Mouse (Mus musculus): Measurements from ENCODE around the gene Dcdc2b.

GRCm38 (mm10) chr4:129577688-129578087 is 36.4 kb downstream of the Dcdc2b start:
- TF ChIP-seq ZNF384 (IDR thresholded peaks at IDR 0.05; ENCODE audit: low read depth, low read length) (no peak), MAFK (IDR thresholded peaks at IDR 0.05; ENCODE audit: insufficient read depth, low read depth, low read length) (no peak), HCFC1 (IDR thresholded peaks at IDR 0.05; ENCODE audit: borderline replicate concordance, insufficient read depth, low read length) (no peak), ZC3H11A (IDR thresholded peaks at IDR 0.05; ENCODE audit: borderline replicate concordance, low read depth, low read length) (no peak)
